Mouse (Mus musculus): Measurements from ENCODE around the gene Casp12. TPM values are rescaled to one million over a fixed set of nuclear protein-coding genes. Genes with fewer than 3 reads are reported as not detected.

Gene Casp12
- polyA plus RNA-seq, 1 experiment from 2014 or later, result 0.29 TPM

DNA sequence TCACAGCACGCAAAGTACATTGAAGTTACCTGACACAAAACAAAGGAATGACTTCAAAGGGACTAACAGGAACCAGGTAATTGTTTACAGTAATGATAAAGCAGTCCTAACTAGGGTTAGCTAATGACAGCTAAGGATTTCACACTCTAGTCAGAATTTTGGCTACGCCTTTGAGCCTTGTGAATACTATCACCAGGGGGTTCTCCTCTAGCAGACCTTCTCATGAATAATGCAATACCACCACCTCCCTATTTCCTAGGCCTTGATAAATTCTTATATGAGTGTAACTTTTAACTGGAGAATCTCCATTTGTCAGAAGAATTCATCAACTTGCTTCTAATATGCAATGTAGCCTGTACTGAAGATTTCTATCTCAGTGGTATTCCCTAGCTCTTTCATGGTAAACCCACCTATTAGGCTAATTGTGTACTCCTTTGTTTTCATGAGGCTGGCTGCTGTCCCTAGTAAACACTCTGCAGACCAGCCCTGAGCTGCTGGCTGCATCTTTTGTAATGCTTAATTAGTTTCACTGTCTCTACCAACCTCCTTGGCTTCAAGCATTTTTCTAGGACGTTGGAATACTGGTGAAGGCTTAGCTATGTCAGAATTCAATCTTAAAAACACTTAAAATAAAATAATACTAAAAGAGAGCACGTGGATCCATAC is 67.3 kb downstream of the Casp12 start:
- H3K4me2 ChIP-seq, result no peak overlapping the region
- no peak overlapping the region for H3K9ac ChIP-seq (ENCODE audit: low read length)
- no peak overlapping the region for H3K4me3 ChIP-seq (ENCODE audit: low read depth, low read length)
- no peaks in the 10 kb centered on the region for H3K4me1 ChIP-seq (ENCODE audit: control insufficient read depth, insufficient read depth, low read length)
- H3K9me3 ChIP-seq (ENCODE audit: control insufficient read depth, low read length), result no peaks in the 10 kb centered on the region
- H3K36me3 ChIP-seq (ENCODE audit: control insufficient read depth, insufficient read depth, low read length), result no peaks in the 10 kb centered on the region
- ATAC-seq (ENCODE audit: low FRiP score), result peak; percentile 70; the same call in 1 of the 2 replicates
- DNase-seq (ENCODE audit: low spot score, missing footprints), result no peak
- no peaks in the 10 kb centered on the region for H3K27me3 ChIP-seq (ENCODE audit: control insufficient read depth, insufficient read depth, low read length)
- no peak overlapping the region for H3K27ac ChIP-seq (ENCODE audit: low read depth, low read length)
- 28% methylated on average over 4 of the region's 4 CpGs for WGBS

DNA sequence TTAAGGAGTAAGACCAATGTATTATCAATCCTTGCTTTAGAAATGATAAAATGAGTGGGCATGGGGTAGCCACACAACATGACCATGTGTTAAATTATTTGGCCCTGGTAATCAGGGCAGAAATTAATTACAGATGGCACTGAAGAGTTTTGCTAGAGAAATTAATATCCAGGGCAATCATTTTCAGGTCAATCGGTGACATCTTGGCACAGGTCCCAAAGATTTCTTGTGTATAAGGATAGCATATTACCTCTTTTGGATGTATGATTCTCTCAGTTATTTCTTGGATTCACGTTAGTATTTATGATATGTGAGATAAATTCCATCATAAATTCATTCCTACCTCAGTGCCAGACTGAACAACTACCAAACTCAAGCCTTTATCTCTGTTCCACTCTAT is 72.6 kb downstream of the Casp12 start:
- Histone ChIP-seq H3K27ac (ENCODE audit: low read depth, low read length) (no peak overlapping the region), H3K4me2 (no peak overlapping the region)
- ATAC-seq (ENCODE audit: low FRiP score), result no peak

More for the DNA sequence above, 72.6 kb downstream of the Casp12 start:
- no peaks in the 10 kb centered on the region for H3K4me1 ChIP-seq (ENCODE audit: control insufficient read depth, insufficient read depth, low read length)
- DNase-seq (ENCODE audit: low spot score, missing footprints), result no peak
- no peaks in the 10 kb centered on the region for H3K27me3 ChIP-seq (ENCODE audit: control insufficient read depth, insufficient read depth, low read length)
- no peaks in the 10 kb centered on the region for H3K9me3 ChIP-seq (ENCODE audit: control insufficient read depth, low read length)
- WGBS, result 74% methylated on average over 2 of the region's 2 CpGs
- no peaks in the 10 kb centered on the region for H3K36me3 ChIP-seq (ENCODE audit: control insufficient read depth, insufficient read depth, low read length)
- no peak overlapping the region for H3K4me3 ChIP-seq (ENCODE audit: low read depth, low read length)
- H3K9ac ChIP-seq (ENCODE audit: low read length), result no peak overlapping the region

Other genes with a start within 250 kb of the Casp12 start
- 1.1 and 1.2 TPM in 2 replicates for gene Casp1, start 46.9 kb upstream of the Casp12 start, polyA plus RNA-seq (2014; fragmentation: Nextera tagmentation; extraction: Ambion mirVana)
- 0.18 and 0.22 TPM in 2 replicates for gene Casp4, start 36.6 kb upstream of the Casp12 start, polyA plus RNA-seq (2014; fragmentation: Nextera tagmentation; extraction: Ambion mirVana)

Data from midbrain, embryonic 11.5 days (tissue).